Mouse (Mus musculus) midbrain, postnatal 0 days (tissue): Measurements from ENCODE around the gene Insl6. TPM values are rescaled to one million over a fixed set of nuclear protein-coding genes. Genes with fewer than 3 reads are reported as not detected.
A peak's percentile ranks its signal among the peaks of the same experiment; 100 is the strongest.

Experiments used
- ATAC-seq: fragments of 200-750 bp; cut with Nextera tagmentation; 2 replicates; pipeline ENCODE4 v1.8.0; 2017; ENCODE audit warnings: moderate number of reproducible peaks, mild to moderate bottlenecking, moderate TSS enrichment, moderate library complexity; ENCODE audit not compliant: low FRiP score
- DNase-seq: peaks from one replicate; pipeline ENCODE4 v3.0.0-alpha.2; 2015; ENCODE audit warnings: low spot score
- H3K27ac ChIP-seq: fragments of 300-500 bp; sonication (generic); 2 replicates; pipeline ENCODE4 v1.5.1; 2014; ENCODE audit warnings: low read depth, mild to moderate bottlenecking, low read length, mixed read lengths
- H3K27me3 ChIP-seq: fragments of 300-500 bp; sonication (generic); 2 replicates; pipeline ENCODE4 v1.6.1; 2014; ENCODE audit warnings: low read length, control low read depth, mixed read lengths; ENCODE audit not compliant: insufficient read depth
- H3K36me3 ChIP-seq: fragments of 300-500 bp; sonication (generic); 2 replicates; pipeline ENCODE4 v1.6.1; 2014; ENCODE audit warnings: low read length, control low read depth, mixed read lengths; ENCODE audit not compliant: insufficient read depth
- H3K4me1 ChIP-seq: fragments of 300-500 bp; sonication (generic); 2 replicates; pipeline ENCODE4 v1.6.1; 2014; ENCODE audit warnings: mild to moderate bottlenecking, control low read depth, antibody characterized with exemption, low read length, mixed read lengths; ENCODE audit not compliant: insufficient read depth
- H3K4me2 ChIP-seq: fragments of 300-500 bp; sonication (generic); 2 replicates; pipeline ENCODE4 v1.6.1; 2014; ENCODE audit warnings: low read depth, mild to moderate bottlenecking, low read length, mixed read lengths; ENCODE audit not compliant: poor library complexity, severe bottlenecking
- H3K4me3 ChIP-seq: fragments of 300-500 bp; sonication (generic); 2 replicates; pipeline ENCODE4 v1.5.1; 2014; ENCODE audit warnings: low read depth, mild to moderate bottlenecking, low read length, moderate library complexity
- H3K9ac ChIP-seq: fragments of 300-500 bp; sonication (generic); replicated peaks from 2 replicates; pipeline ENCODE4 v1.6.1; 2014; ENCODE audit warnings: mild to moderate bottlenecking, low read length, moderate library complexity, mixed read lengths; ENCODE audit not compliant: poor library complexity, severe bottlenecking
- H3K9me3 ChIP-seq: fragments of 300-500 bp; sonication (generic); 2 replicates; pipeline ENCODE4 v1.6.1; 2016; ENCODE audit warnings: low read length, control low read depth
- CTCF ChIP-seq: IDR thresholded peaks from 2 replicates; pipeline ENCODE4 v1.5.1; 2016; ENCODE audit warnings: antibody characterized with exemption, mild to moderate bottlenecking
- WGBS: fragments of 180-500 bp; shearing (Covaris S2); extraction: QIAGEN DNeasy Blood & Tissue Kit; methylation state at CpG from one replicate; pipeline ENCODE4 v1.1.7; 2014; 5-methylcytosine and 5-hydroxymethylcytosine counted together
- polyA plus RNA-seq: library from polyadenylated mRNA; unstranded; fragments of >200 nt; fragmentation: Nextera tagmentation; extraction: Ambion mirVana; gene quantifications from 2 replicates; pipeline ENCODE4 v1.2.1, GENCODE M21; 2015
- total RNA-seq: library from RNA; depleted of rRNA; stranded (reverse); fragments of >200 nt; gene quantifications from 2 replicates; pipeline ENCODE4 v1.2.3, GENCODE M21; 2014

The Insl6 gene
- total and polyA plus RNA-seq, 2 experiments from 2014 or later = 1.5 TPM; not detected in 1

DNA sequence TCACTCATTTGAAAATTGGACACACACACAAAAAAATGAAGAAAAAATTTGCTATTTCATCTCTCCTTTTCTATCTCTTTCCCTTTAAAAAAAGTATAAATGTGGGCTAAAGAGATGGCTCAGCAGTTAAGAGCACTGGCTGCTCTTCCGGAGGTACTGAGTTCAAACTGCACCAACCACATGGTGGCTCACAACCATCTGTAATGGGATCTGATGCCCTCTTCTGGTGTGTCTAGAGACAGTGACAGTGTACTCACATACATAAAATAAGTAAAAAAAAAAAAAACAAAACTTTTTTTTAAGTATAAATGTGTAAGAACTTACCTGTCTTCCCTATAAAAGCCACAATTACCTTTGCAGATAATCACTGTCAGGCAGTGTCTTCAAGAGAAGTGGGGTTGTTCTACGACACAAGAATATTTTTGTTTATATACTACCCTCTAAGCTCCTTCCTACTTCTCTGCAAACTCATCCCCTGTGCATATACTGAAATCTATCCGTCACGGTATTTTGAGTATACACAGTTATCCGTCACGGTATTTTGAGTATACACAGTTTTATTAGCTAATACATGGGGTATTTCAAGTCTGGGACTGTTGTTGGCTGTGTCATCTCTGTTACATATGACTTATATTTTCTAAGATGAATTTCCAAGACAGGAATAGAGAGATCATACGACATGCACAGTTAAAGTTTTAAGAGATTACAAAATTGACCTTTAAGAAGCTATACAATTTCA lies 45.6 kb upstream of the Insl6 start:
- Histone ChIP-seq H3K9me3 (no peaks in the 10 kb centered on the region), H3K4me1 (no peaks in the 10 kb centered on the region), H3K4me3 (no peak overlapping the region), H3K27ac (no peak overlapping the region), H3K36me3 (no peaks in the 10 kb centered on the region), H3K9ac (no peak overlapping the region), H3K4me2 (no peak overlapping the region), H3K27me3 (no peaks in the 10 kb centered on the region)
- 94% methylated on average over 7 of the region's 7 CpGs for WGBS
- TF ChIP-seq CTCF = no peak
- ATAC-seq = no peak
- no peak for DNase-seq

DNA sequence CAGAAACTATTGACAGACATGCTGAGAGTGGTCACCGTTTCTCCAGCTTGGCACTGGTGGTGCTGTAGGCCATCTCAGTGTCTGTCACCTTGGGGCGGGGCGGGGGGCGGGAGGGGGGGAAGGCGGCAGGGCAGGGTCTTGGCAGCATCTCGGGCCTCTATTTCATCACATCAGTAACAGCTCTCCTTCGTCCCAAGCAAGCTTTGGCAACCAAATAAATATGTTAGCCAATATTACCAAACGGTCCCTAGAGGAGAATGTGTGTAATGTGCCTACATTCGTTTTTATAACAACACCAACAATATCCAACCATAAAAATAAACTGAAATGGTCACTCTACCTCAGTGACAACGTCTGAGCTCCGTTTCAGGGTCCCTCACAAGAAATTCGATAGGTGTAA lies 45.0 kb upstream of the Insl6 start:
- H3K27ac ChIP-seq = no peak overlapping the region
- ATAC-seq (no peak), DNase-seq (no peak)
- H3K27me3 ChIP-seq = no peaks in the 10 kb centered on the region
- no peaks in the 10 kb centered on the region for H3K4me1 ChIP-seq
- H3K9me3 ChIP-seq = no peaks in the 10 kb centered on the region
- H3K36me3 ChIP-seq = no peaks in the 10 kb centered on the region
- no peak for TF ChIP-seq CTCF
- 80% methylated on average over 12 of the region's 12 CpGs for WGBS
- no peak overlapping the region for H3K4me2 ChIP-seq
- no peak overlapping the region for H3K9ac ChIP-seq
- H3K4me3 ChIP-seq = no peak overlapping the region

DNA sequence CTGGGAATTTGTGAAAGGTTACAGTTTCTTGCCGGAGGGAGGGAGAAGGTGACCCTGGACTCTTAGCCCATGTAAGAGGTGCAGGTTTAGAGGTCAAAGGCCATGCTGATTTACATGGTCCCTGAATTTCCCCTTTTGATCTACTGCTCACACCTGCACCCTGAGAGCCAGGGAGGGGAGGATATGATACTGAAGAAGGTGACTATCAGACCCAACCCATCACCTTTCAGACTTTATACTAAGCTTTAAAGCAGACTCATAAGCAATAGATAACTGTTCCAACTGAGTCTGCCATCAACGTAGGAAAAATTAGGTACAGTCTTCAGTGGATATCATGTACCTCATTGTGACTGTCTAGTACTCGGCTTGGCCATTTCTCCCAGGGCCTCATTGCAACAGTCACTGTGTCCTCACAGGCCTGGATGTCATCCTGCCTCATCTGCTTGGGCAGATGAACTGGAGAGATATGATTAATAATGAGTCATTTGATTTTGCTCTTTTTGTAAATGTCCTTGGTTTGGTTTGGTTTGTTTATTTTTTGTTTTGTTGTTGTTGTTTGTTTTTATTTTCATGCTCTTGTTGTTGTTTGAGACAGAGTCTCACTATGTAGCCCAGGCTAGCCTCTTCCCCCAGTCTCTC lies 43.6 kb upstream of the Insl6 start:
- Histone ChIP-seq H3K4me1 (no peaks in the 10 kb centered on the region), H3K9ac (no peak overlapping the region), H3K27me3 (no peaks in the 10 kb centered on the region), H3K4me3 (no peak overlapping the region), H3K27ac (no peak overlapping the region), H3K4me2 (no peak overlapping the region), H3K9me3 (no peaks in the 10 kb centered on the region), H3K36me3 (no peaks in the 10 kb centered on the region)
- WGBS = 84% methylated on average over 3 of the region's 3 CpGs
- ATAC-seq (no peak), DNase-seq (no peak)
- no peak for TF ChIP-seq CTCF

GRCm38 (mm10) chr19:29368041-29368440 lies 42.9 kb upstream of the Insl6 start:
- Histone ChIP-seq H3K9ac (no peak overlapping the region), H3K4me3 (no peak overlapping the region), H3K9me3 (no peaks in the 10 kb centered on the region), H3K4me1 (no peaks in the 10 kb centered on the region), H3K4me2 (no peak overlapping the region), H3K27ac (no peak overlapping the region), H3K27me3 (no peaks in the 10 kb centered on the region), H3K36me3 (no peaks in the 10 kb centered on the region)
- DNase-seq = no peak
- TF ChIP-seq CTCF = no peak
- 90% methylated on average over 2 of the region's 2 CpGs for WGBS
- ATAC-seq = no peak

DNA sequence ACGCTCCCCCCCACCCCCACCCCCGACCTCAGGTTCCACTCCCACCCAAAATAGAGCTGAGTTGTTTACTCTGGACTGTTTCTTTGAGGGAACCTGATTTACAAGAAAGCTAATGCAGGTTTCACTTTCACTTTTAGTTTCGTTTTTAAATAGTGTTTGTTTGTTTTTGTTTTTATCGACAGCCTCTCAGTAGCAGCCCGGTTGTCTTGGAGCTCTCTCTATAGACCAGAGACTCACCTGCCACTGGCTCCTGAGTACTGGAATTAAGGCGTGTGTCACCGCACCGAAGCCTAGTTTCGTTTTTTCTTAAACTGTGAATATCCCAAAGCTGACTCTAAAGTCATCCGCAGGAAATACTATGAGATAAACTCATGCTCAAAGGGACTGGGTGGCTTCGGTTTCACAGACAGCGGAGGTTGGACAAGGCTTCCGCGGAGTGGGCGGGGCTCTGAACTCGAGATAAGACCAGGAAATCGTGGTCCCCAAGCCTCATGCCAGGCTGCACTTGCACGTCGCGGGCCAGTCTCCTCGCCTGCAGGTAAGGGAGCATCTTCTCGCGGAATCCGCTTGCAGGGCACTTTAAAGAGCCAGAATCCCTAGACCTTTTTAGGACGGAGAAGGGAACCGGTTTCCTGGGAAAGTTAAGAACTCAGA lies 41.9 kb upstream of the Insl6 start, which contains the start of the genes Plgrkt and Cd274:
TSS of gene Plgrkt (minus strand) at position 422 of the 654 bp plus-strand sequence.
TSS of gene Cd274 (plus strand) at position 487 of the 654 bp plus-strand sequence.
- H3K9ac ChIP-seq = peak within 1 kb of the TSS; percentile 34
- WGBS = 4% methylated on average over 26 of the region's 26 CpGs
- DNase-seq = peak; percentile 56
- no peaks in the 10 kb centered on the region for H3K9me3 ChIP-seq
- H3K27ac ChIP-seq = no peak within 1 kb of the TSS
- TF ChIP-seq CTCF = no peak
- no peaks in the 10 kb centered on the region for H3K36me3 ChIP-seq
- H3K4me2 ChIP-seq = peak within 1 kb of the TSS; percentile 75
- peak within 1 kb of the TSS; percentile 47 for H3K4me3 ChIP-seq
- no peaks in the 10 kb centered on the region for H3K27me3 ChIP-seq
- ATAC-seq = no peak
- H3K4me1 ChIP-seq = no peaks in the 10 kb centered on the region; the same call in 1 of the 2 replicates
